Mouse (Mus musculus) layer of hippocampus, adult 11-12 months (tissue): Measurements from ENCODE around the gene Ctnna2.

ENCODE experiments used
- DNase-seq: peaks from one replicate; pipeline ENCODE4 v3.0.0; 2022; ENCODE audit warnings: low spot score

Ctnna2 gene

DNA sequence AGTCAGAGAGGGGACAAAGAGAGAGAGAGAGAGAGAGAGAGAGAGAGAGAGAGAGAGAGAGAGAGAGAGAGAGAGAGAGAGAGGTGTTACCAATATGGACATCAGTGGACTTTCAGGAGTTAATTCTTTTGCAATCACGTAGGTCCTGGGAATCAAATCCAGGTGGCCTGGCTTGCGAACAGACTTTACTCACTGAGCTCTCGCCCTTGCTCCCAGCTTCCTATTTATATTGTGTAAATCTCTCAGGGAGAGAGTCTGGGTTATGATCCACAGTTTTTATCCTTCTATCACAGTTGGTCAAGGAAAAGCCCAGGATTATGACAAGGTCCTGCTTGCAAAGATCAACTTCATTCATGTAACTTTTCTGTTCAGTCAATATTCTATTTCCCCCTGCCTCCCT, 714.3 kb downstream of the Ctnna2 start:
- no peak for DNase-seq

DNA sequence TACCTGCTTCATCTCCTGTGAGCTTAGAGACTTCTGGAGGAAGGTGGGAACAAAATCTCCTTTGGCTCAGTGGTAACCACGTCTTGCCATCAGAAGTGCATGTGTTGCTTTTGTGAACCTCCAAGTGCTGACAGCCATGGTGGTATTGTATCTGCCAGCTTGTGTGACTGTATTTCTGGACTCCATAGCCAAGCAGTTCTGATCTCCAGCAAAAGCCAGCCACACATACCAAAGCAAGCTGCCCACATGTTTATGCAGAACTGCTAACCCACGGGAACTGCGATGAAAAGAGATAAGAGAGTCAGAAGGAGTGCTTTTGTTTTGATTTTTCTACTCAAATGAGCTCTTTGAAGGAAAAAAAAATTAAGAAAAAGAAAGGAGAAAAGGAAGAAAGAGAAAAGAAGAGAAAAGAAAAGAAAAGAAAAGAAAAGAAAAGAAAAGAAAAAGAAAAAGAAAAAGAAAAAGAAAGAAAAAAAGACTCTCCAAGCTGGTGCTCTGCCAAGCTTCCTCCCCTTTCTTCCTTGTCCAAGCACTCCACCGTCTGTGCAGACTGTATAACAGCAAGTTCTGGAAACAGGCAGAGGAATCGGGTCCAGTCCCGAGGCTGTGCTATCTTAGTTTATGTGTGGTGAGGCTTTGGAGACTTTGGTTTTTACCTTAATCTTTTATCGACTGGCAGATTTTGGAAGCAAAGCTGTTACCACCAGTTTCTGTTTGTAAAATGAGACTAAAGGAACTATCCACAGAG, 722.0 kb downstream of the Ctnna2 start:
- no peak for DNase-seq

DNA sequence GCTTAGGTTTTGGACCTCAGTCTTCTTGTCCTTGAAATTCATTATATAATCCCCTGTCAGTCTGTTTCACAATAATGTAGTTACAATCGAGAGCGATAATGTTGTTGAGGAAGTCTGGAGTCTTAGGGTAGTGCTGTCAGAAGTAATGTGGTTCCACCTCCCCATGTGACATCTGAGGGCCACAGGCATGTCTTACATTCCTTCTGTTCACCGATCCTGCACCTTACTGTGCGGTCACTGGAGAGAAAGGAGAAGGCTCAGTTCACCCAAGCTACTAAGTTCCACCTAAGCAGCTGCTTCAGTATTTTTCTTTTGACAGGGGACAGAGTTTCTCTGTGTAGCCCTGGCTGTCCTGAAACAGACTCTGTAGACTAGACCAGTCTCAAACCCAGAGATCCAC, 723.2 kb downstream of the Ctnna2 start:
- DNase-seq, result no peak

DNA sequence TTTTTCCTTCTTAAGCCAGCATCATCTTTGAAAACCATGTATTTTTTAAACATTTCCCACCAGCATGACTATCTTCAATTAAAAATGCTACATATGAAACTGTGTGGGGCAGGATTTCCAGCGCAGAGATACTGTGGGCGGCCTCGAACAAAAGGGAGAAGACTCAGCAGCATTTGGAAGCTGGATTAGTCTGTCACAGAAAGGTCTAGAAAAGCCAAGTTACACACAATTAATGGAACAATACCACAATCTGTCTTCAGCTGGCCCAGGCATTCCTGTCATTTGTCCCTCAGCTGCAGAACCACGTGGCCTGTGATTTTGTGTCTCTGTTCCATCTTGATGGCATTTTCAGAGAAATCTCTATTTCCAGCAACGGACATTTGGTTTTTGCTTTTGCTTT, 726.0 kb downstream of the Ctnna2 start:
- peak; percentile 53 for DNase-seq

DNA sequence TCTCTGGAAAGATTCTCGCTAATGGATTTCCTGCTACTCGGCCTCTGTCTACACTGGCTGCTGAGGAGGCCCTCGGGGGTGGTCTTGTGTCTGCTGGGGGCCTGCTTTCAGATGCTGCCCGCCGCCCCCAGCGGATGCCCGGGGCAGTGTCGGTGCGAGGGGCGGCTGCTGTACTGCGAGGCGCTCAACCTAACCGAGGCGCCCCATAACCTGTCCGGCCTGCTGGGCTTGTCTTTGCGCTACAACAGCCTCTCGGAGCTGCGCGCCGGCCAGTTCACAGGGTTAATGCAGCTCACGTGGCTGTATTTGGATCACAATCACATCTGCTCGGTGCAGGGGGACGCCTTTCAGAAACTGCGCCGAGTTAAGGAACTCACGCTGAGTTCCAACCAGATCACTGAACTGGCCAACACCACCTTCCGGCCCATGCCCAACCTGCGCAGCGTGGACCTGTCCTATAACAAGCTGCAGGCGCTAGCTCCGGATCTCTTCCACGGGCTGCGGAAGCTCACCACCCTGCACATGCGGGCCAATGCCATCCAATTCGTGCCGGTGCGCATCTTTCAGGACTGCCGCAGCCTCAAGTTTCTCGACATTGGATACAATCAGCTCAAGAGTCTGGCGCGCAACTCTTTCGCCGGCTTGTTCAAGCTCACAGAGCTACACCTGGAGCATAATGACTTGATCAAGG, 735.8 kb downstream of the Ctnna2 start:
- peak; percentile 45 for DNase-seq

DNA sequence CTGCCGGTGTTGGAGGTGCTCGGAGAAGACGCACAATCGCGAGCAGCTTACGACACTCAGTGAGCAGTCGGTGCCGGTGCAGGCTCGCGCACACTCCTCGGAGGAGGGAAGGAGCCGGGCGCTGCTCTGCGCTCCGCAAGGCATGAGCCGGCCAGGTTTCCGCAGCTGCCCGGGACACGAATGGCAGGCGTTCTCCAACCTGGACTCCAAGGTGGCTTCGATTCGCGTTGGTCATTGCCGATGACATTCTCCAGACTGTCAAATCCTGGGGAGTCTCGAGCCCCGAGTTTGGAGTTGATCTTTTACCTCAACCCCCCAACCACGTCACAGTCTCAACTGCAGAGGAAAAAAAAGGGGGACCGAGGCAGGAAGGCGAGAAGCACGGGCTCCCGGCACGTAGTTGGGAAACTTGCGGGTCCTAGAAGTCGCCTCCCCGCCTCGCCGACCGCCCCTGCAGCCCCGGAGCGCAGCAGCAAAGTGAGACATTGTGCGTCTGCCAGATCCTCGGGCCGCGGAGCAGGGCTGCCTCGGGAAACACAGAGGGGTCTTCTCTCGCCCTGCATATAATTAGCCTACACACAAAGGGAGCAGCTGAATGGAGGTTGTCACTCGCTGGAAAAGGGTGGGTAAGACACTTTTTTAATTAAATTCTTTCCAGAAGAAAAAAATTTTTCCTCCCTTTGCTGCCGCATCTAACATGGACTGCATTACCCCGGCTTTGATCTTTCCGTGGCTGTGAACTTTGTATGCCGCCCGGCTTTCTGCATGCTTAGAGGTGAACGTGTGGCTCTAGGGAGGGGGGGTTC, 736.7 kb downstream of the Ctnna2 start, which contains the start of gene Lrrtm1:
Gene Lrrtm1 (plus strand): TSS at position 89 of the 806 bp plus-strand sequence.
- peak; percentile 79 for DNase-seq

DNA sequence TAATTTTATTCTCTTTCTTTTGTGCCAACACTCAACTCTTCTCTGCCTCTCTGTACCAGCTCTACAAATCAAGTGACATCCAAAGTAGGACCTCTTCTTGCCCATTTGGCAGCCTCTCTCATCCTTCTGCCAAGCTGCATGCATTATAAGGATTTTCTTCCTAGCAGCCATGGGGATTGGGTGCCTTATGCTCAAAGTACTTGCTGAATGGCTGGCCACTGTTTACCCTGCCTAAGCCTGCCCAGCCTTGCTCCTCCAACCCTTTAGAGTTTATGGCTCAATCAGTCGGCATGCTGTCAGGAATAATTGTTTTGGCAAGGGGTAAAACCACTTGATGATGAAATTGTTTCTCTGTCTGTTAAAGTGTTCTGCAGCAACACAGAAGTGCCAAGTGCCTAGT, 739.1 kb downstream of the Ctnna2 start:
- DNase-seq, result no peak

DNA sequence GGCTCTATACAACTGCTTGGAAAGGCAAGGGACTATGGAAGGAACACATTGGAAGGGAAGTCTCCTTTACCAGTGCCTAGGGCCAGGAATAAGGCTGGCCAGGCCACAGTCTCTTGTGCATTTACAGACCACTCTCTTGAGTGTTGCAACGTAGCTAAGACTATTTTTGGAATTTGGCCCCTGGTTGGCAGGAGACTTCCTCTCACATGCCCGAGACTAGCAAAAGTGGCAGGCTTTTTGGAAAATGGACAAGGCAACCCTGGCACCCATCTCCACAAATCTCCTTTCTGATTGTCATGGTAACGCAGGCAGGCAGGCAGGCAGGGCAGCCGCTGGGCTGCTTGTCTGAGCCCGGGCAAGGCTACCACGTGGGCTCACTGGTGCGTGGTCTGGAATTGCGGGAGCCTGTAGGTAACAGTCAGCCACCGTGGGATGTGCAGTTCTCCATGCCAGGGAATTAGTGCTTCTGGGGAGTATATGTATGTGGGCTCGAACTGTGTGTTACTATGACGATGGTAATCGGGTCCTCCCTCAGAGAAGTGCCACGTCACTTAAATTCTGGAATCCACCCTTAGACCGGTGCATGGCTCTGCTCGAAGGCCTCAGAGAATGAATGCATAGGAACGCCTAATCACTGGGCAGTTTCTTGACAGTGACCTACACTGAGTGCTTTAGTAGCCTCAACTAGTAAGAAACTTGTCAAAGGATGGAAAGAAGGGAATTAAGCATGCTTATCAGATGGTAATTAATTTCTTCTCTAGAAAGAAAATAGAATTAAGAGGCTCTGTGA, 756.5 kb downstream of the Ctnna2 start:
- DNase-seq, result peak; percentile 62

DNA sequence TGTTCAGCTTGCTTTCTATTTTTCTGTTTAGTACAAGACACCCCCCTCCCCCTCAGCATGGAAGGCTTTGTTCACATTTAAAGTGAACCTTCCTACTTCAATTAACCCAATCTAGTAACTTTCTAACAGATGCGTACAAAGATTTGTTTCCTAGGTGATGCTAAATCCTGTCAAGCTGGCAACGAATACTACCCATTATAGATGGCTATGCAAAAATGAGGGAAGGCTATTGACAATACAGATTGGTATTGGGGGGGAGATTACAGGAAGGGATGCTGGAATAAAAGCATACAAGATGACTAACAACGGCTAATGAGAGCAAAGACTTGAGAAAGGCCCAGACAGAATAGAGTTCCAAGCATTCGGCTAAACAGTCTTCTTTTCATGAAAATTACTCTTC, 758.7 kb downstream of the Ctnna2 start:
- DNase-seq, result no peak

DNA sequence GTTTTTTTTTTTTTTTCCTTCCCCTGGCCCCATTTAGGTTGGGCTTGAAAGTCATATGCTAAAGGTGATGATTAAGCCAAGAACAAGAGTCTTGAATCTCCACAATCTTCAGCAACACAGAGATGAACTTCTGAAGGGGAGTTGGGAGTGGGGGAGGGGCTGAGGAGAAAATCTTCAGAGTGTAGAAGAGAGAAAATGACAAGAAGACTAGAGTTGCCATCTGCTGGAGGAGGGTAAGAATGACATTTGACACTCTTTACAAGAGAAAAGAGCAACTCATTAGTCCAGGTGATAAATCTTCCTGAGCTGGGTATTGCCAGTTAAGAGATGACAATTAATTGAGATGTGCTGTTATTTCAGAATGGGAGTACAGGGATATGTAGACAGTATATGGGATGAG, 760.6 kb downstream of the Ctnna2 start:
- DNase-seq, result peak; percentile 39

DNA sequence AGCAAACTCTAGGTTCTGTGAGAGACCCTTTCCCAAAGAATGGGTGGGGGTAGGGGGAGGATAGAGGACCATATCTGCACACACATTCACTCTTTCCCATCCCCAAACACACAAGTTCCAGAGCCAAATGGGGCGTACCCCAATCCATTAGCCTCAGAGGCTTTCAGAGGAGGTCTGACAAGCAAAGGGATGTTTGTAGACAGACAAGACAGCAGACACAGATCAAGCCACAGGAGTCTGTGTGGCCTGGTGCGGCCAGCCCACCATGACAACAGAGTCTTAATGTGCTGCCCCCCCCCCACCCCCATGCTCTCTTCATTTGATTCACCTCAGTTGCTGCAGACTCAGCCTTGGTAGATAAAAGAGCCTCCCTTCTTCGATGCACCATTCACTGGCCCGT, 764.2 kb downstream of the Ctnna2 start:
- DNase-seq, result no peak

DNA sequence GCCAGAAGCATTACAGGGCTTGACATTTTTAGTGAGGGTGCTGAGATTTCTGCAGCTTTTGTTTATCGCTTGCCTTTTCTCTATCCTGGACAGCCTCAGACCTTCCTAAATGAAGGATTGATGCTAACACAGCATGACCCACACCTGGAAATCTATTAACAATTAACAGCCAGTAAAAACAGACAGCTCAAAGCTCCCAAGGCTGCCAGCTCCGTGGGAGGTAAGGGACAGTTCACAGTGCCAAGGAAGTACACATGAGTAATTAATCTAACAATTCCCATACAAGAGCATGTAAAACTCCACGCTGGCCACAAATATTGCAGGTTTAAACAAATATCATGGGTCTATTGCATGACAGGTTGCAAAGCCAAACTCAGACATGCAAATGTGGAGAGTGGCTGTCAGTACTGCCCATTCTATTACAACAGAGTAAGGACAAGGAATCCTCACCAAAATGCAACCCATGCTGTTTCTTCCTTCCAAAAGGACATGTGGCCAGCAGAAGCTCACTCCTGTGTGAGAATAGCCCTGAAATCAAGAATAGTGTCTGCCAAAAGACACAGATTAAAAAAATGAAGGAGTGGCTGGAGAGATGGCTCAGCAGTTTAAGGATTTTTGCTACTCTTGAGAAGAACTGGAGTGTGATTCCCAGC, 765.6 kb downstream of the Ctnna2 start:
- DNase-seq, result no peak

DNA sequence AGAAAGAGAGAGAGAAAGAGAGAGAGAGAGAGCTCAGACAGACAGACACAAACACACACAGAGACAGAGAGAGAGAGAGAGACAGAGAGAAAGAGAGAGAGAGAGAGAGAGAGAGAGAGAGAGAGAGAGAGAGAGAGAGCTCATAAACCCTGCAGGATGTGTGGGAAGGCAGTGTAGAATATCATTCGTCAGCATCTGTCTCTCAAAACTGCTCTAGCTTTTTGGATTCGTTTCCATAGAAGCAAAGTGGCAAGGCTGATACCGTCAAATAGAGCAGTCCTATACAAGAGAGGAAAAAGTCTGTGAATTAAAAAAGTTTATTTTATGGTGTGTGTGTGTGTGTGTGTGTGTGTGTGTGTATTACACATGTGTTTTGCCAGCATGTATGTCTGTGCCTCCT, 769.6 kb downstream of the Ctnna2 start:
- no peak for DNase-seq

DNA sequence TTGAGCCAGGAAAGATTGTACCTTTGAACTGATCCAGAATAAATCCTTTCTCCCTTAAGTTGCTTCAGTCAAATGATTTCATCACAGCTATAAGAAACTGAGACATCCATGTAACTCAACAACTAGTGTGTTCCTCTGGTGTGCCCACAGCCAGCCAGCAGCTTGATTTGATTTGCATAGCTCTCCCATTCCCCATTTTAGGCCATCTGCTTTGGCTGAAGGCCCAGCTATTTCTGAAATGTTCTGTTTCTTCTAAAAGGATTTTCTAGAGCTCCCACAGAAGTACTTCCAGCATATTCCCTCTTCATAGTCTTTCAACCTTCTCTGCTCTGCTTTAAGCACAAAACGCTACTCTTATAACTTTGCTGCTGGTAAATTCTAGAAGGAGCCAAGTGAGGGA, 770.3 kb downstream of the Ctnna2 start:
- DNase-seq, result peak; percentile 72

DNA sequence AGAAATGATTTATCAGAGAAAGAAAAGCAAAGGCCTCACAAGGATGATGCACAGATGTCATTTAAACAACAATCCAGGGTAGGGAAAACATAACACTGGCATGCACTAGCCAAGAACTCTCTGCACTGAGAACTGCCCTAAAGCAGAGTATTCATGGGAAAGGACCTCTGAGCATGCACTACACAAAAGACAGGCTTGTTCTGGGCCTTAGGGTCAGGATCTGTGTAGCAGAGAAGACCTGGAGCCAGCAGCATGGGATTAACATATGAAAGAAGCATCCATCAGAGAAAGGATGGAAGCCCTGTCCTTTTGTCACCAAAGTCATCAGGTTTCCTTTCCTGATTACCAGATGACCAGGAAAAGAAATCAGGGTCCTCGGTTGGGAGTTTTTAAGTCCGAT, 780.1 kb downstream of the Ctnna2 start:
- DNase-seq, result no peak

DNA sequence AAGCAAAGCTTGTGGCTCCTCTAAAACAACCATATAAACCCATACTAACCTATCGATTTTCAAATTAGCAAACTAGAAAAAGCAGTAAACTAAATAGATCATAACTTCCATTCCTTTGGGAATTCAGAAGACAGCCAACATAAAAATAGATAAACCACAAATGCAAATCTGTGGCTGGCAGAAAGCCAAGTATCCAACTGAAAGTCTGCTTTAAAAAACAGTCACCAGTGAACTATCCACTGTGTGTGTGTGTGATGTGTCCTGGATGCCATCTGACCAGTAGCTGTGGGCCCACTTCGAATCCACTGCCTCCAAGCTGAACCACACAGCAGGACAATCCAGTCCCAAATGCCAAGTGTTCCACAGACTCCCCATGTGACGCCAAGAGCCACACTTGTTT, 782.8 kb downstream of the Ctnna2 start:
- no peak for DNase-seq

DNA sequence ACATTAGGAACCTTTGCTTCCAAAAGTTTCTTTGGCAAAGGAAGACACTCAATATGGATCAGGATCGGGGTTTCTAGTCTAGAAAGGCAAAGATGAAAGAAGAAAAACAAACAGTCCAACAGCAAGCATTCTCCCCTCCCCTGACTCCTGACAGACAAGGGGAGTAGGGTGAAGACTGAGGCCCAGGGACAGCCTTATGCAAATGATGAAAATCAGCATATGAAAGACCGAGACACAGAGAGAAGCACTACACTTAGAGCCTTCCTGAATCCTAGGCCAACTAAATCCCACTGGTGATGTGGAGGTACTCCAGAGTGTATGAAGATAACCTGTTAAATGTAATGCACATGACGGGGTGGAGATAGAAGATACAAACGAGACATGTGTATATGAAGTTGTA, 787.9 kb downstream of the Ctnna2 start:
- DNase-seq, result no peak

DNA sequence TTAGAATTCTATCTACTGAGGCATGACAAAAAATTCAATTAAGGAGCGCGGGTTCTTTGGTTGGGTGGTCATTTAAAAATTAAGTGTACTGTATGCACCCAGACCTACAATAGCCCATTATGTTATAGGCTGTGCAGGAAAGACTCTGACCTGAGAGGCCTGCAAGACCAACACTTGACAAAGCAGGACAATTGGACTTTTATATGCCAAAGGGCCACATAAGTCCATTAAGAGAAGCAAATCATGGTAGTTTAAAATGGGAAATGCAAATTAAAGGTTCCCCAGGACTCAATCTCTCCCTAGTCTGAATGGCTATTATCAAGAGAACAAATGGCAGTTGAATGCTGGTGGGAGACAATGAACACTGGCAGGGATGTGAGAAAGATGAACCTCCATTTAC, 790.9 kb downstream of the Ctnna2 start:
- no peak for DNase-seq

DNA sequence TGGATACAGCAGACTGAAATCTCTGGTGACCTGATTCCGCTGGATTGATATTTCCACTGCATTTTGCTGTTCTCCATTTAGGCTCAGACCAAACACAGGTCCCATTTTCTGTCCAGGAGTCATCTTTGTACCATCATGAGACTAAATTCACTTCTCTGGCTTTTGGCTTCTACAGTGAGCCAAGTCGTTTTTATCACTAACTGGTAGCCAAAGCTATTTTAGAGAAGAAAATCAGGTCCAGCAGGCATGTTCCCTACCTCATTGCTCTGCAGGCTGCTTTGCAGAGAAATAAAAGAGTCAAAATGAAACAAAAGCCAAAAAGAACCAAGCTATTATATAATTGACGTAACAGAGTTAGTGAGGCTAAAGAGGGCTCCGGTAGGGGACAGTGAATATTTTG, 793.7 kb downstream of the Ctnna2 start:
- DNase-seq, result no peak

DNA sequence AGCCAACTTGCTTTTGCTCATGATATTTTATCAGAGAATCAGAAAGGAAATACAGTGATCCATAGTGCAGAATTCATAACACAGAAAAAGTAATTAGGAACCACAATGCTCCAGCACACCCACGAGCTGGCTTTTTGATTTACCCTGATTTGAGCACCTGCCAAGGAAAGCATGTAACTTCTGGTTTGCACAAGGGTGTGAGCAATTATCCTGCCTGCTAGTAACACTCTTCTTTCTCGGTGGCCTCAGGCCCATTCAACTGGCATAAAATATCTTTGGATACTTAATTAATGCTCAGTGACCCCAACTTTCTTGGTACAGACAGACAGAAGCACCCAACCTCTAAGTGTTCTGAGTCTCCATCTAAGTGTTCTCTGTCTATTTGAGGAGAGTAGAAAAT, 794.6 kb downstream of the Ctnna2 start:
- DNase-seq, result peak; percentile 46

DNA sequence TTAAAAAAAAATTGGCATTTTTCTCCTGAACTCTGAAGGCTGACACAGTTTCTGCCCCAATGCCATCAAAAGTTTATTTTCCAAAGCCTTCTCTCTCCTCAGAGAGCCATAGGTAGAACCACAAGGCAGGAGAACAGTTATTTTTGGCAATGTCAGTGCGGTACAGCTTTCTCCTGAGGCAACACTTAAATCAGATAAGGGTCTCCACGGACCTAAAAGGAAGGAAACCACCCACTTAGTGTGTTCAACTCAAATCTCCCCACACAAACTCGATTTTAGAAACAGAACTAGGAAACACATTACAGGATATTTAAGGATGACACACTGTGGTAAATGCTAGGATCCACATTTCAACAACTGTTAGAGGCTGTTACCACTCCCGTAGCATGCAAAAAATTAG, 803.7 kb downstream of the Ctnna2 start:
- DNase-seq, result no peak

DNA sequence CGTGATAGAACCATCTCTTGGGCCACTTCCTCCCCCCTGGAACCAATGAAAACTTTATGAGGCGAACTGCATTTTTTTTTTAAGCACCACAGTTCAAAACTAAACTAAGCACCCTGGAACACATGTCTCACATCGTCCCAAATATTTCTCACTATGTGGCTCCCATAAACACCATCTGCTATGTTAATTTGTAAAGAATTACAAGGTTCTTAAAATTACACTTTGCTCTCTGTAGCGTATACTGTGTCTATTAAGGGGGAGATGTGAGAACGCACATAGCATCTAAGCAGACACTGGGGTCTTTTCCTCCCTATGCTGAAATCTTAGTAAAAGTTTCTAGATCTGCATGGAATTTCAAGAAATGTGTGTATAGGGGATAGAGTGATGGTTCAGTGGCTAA, 822.5 kb downstream of the Ctnna2 start:
- DNase-seq, result no peak
